Mouse (Mus musculus) C2C12 (cell line): Measurements from ENCODE around the gene Pard3b. TPM values are rescaled to one million over a fixed set of nuclear protein-coding genes. Genes with fewer than 3 reads are reported as not detected.

ENCODE experiments used
- H3K27me3 ChIP-seq: one replicate; pipeline ENCODE4 v1.6.1; 2011; ENCODE audit not compliant: control insufficient read depth, insufficient read depth, insufficient read length
- H3K36me3 ChIP-seq: one replicate; pipeline ENCODE4 v1.6.1; 2011; ENCODE audit not compliant: control insufficient read depth, insufficient read depth
- H3K4me3 ChIP-seq: one replicate; pipeline ENCODE4 v1.5.1; 2011; ENCODE audit warnings: mild to moderate bottlenecking, control low read depth; ENCODE audit not compliant: poor library complexity, insufficient read depth, severe bottlenecking
- H3K79me2 ChIP-seq: one replicate; pipeline ENCODE4 v1.6.1; 2011; ENCODE audit not compliant: control insufficient read depth, insufficient read depth
- H3K79me3 ChIP-seq: one replicate; pipeline ENCODE4 v1.6.1; 2011; ENCODE audit warnings: low read depth, control low read depth
- H3ac ChIP-seq: one replicate; pipeline ENCODE3; 2011; ENCODE audit warnings: low read depth; ENCODE audit not compliant: control insufficient read depth, insufficient read length
- CEBPB ChIP-seq: IDR thresholded peaks from one replicate; pipeline ENCODE4 v1.6.1; 2011; ENCODE audit warnings: low read depth, mild to moderate bottlenecking, control low read depth, moderate library complexity
- CTCF ChIP-seq: IDR thresholded peaks from one replicate; pipeline ENCODE4 v1.5.1; 2011; ENCODE audit not compliant: control insufficient read depth, insufficient read depth, insufficient read length
- FOSL1 ChIP-seq: IDR thresholded peaks from one replicate; pipeline ENCODE4 v1.8.0; 2011; ENCODE audit warnings: mild to moderate bottlenecking, low read length; ENCODE audit not compliant: poor library complexity, insufficient read depth, severe bottlenecking
- MAX ChIP-seq: IDR thresholded peaks from one replicate; pipeline ENCODE4 v1.6.1; 2011; ENCODE audit warnings: mild to moderate bottlenecking, control low read depth
- MYOD1 ChIP-seq: IDR thresholded peaks from one replicate; pipeline ENCODE4 v1.6.1; 2011; ENCODE audit warnings: low read depth; ENCODE audit not compliant: control insufficient read depth, insufficient read length
- MYOG ChIP-seq: IDR thresholded peaks from one replicate; pipeline ENCODE4 v1.6.1; 2011; ENCODE audit not compliant: control insufficient read depth, insufficient read length; ENCODE audit errors: extremely low read depth
- USF1 ChIP-seq: IDR thresholded peaks from one replicate; pipeline ENCODE4 v1.6.1; 2011; ENCODE audit warnings: low read depth, mild to moderate bottlenecking, control low read depth, moderate library complexity
- polyA plus RNA-seq: library from polyadenylated mRNA; unstranded; fragments of >200 nt; fragmentation: generic; extraction: Trizol; gene quantifications from one replicate; pipeline ENCODE4 v1.2.1, GENCODE M21; 2012; ENCODE audit warnings: missing spikeins

The Pard3b gene
- polyA plus RNA-seq, 1 experiment = 0.20 TPM

DNA sequence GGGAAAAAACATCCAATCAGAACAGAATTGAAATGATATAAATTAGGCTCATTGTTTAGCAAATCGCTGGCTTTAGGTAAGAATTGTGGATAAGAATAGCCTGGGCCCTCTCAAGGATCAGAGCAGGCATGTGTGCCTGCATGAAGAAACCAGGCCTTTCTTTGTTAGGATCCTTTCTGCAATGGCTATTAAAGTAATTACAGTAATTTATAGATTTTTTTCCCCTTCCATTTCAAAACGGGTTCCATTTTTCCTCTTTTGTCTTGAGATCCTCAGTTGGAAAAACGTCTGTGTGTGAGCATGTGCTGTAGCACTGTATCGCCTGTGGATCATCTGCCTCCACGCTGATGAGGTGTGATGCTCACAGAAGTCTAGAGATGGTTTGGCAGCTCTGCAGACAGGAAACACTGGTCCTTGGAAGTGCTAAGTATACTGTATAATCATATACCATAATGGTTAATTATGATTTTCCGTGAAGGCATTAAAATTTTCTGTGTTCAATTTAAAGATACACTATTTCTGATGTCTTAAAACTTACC, 198.5 kb downstream of the Pard3b start:
- H3K79me2 ChIP-seq = no peaks in the 10 kb centered on the region
- H3K27me3 ChIP-seq = no peaks in the 10 kb centered on the region
- TF ChIP-seq CTCF = no peak
- no peak for TF ChIP-seq FOSL1
- TF ChIP-seq MYOG = no peak
- TF ChIP-seq USF1 = no peak
- no peak for TF ChIP-seq MAX
- no peak for TF ChIP-seq CEBPB
- no peak for TF ChIP-seq MYOD1
- no peak overlapping the region for H3ac ChIP-seq
- H3K36me3 ChIP-seq = no peaks in the 10 kb centered on the region
- H3K4me3 ChIP-seq = no peak overlapping the region
- no peaks in the 10 kb centered on the region for H3K79me3 ChIP-seq

DNA sequence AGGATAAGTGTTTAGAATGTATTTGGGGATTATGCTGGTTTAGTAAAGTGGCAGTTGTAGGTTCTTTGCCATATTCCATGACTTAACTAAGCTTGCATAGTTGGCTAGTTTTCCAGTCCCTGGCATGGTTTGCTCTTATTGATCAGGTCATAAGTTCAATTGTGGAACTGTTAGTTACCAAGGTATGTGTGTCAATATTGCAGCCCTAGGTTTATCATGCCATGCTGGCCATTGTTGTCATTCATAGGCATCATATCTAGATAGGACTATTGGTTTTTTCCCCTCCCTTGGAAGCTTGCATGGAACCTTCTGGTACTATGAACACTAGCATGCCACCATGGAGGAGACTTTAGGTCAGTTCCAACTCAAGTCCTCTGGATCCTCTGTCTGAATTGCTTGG, 208.0 kb downstream of the Pard3b start:
- H3K79me3 ChIP-seq = no peaks in the 10 kb centered on the region
- no peaks in the 10 kb centered on the region for H3K79me2 ChIP-seq
- H3K4me3 ChIP-seq = no peak overlapping the region
- H3K27me3 ChIP-seq = no peaks in the 10 kb centered on the region
- TF ChIP-seq CTCF (no peak), FOSL1 (no peak), MYOD1 (no peak), MAX (no peak), USF1 (no peak), CEBPB (no peak), MYOG (no peak)
- H3K36me3 ChIP-seq = no peaks in the 10 kb centered on the region
- no peak overlapping the region for H3ac ChIP-seq

DNA sequence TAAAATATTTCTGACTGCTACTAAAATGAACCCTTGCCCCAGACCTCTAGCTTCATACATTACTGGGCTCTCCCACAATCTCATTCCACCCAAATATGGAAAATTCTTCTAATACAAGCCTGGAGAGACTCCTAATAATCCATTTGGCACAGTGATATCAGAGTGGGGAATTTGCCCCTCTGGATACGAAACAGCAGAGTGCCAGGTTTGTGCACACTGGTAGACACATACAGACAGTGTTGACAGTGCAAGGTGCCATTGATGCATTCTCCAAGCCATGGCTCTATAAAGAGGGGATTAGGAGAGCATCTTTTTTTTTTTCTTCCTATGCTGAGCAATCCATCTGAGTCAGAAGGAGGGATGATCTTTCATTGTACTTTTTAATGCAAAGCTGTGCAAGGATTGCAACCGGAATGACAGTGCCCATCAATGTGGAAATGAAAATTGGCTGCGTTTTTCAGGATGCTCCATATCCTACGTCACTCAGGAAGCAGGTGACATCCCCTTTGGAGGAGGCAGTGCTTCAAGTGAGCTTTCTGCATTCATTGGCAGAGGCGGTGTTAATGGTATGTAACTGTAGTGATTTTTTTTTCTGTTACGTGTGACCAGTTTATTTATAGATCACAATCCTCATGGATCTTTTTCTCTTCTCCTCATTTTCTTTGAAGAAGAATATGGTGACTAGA, 210.5 kb downstream of the Pard3b start:
- Histone ChIP-seq H3K36me3 (no peaks in the 10 kb centered on the region), H3K4me3 (no peak overlapping the region), H3K79me2 (no peaks in the 10 kb centered on the region), H3K27me3 (no peaks in the 10 kb centered on the region), H3ac (no peak overlapping the region), H3K79me3 (no peaks in the 10 kb centered on the region)
- TF ChIP-seq MYOD1 (no peak), MYOG (no peak), MAX (no peak), CEBPB (no peak)

DNA sequence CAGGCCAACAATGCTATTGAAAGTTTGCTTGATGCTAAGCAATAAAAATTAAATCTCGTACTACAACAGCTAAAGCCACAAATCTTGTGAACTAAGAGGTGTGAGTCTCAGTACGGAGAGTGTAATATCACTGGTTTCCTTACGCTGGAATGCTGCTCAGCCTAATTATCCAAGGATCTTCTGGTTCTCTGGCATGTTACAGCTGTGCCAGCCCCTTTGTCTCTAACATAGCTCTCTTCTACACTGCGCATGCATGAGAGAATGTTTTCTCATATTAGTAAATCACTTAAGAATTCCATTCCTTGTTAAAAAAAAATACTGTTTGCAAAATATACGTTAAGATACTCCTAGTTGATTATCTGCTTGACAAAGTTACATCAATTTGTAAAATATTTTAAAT, 211.8 kb downstream of the Pard3b start:
- no peaks in the 10 kb centered on the region for H3K79me2 ChIP-seq
- no peaks in the 10 kb centered on the region for H3K79me3 ChIP-seq
- TF ChIP-seq USF1 = no peak
- TF ChIP-seq MYOG = no peak
- no peak for TF ChIP-seq CTCF
- no peak for TF ChIP-seq MYOD1
- no peak for TF ChIP-seq FOSL1
- TF ChIP-seq MAX = no peak
- TF ChIP-seq CEBPB = no peak
- H3K27me3 ChIP-seq = no peaks in the 10 kb centered on the region
- no peak overlapping the region for H3K4me3 ChIP-seq
- H3K36me3 ChIP-seq = no peaks in the 10 kb centered on the region
- H3ac ChIP-seq = no peak overlapping the region

DNA sequence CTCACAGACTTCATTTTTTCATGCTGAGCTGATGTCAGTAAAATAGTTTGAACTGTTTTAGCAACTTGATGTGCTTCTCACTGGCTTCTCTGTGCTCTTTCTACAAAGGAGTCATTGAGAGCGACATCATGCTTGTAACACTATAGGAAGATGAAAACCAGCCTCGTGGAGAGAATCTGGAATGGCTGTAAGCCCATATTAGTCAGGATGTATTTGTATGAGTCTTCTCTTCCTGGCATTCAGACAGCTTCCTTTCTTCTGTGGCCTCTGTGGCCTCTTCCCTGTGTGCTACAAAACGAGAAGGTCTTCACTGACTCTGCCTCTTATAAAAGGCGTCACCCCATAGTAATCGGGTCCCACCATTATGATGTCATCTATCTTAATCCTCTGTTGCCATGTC, 212.6 kb downstream of the Pard3b start:
- Histone ChIP-seq H3ac (no peak overlapping the region), H3K27me3 (no peaks in the 10 kb centered on the region), H3K79me3 (no peaks in the 10 kb centered on the region), H3K79me2 (no peaks in the 10 kb centered on the region), H3K4me3 (no peak overlapping the region), H3K36me3 (no peaks in the 10 kb centered on the region)
- TF ChIP-seq USF1 (no peak), FOSL1 (no peak), MAX (no peak), CEBPB (no peak), CTCF (no peak), MYOD1 (no peak), MYOG (no peak)
